Mouse (Mus musculus): ENCODE results near the gene Amigo3. TPM values are rescaled to one million over a fixed set of nuclear protein-coding genes. Genes with fewer than 3 reads are reported as not detected.

The Amigo3 gene
- total and polyA plus RNA-seq, 2 experiments from 2014 or later, result 1.4 to 2.5 TPM

DNA sequence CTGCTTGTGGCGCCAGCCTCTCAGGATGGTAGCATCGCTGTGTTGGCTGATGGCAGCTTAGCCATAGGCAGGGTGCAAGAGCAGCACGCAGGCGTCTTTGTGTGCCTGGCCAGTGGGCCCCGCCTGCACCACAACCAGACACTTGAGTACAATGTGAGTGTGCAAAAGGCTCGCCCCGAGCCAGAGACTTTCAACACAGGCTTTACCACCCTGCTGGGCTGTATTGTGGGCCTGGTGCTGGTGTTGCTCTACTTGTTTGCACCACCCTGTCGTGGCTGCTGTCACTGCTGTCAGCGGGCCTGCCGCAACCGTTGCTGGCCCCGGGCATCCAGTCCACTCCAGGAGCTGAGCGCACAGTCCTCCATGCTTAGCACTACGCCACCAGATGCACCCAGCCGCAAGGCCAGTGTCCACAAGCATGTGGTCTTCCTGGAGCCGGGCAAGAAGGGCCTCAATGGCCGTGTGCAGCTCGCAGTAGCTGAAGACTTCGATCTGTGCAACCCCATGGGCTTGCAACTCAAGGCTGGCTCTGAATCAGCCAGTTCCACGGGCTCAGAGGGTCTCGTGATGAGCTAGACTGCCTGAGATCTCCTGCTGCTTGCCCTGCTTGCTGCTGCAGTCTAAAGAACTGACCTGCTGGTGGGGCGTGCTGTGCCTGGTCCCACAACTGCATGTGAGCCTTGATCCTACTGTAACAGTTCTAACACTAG, 1.5 kb downstream of the Amigo3 start:
- 89% methylated on average over 22 of the region's 22 CpGs for WGBS
- no peak for DNase-seq (ENCODE audit: low spot score)
- no peak overlapping the region for H3K9ac ChIP-seq (replicated peaks; ENCODE audit: low read length, poor library complexity, severe bottlenecking)
- H3K4me2 ChIP-seq (ENCODE audit: low read depth, low read length, poor library complexity, severe bottlenecking), result no peak overlapping the region
- no peak overlapping the region for H3K4me3 ChIP-seq (ENCODE audit: low read depth, low read length)
- H3K9me3 ChIP-seq (ENCODE audit: low read length), result no peaks in the 10 kb centered on the region
- H3K27ac ChIP-seq (ENCODE audit: low read depth, low read length), result no peak overlapping the region
- no peak for ATAC-seq (ENCODE audit: low FRiP score)
- no peaks in the 10 kb centered on the region for H3K27me3 ChIP-seq (ENCODE audit: insufficient read depth, low read length)
- TF ChIP-seq CTCF (IDR thresholded peaks at IDR 0.05), result no peak
- peaks cover 7% of the 10 kb centered on the region; the same call in 1 of the 2 replicates for H3K4me1 ChIP-seq (ENCODE audit: insufficient read depth, low read length)
- H3K36me3 ChIP-seq (ENCODE audit: insufficient read depth, low read length), result peaks cover 58% of the 10 kb centered on the region

DNA sequence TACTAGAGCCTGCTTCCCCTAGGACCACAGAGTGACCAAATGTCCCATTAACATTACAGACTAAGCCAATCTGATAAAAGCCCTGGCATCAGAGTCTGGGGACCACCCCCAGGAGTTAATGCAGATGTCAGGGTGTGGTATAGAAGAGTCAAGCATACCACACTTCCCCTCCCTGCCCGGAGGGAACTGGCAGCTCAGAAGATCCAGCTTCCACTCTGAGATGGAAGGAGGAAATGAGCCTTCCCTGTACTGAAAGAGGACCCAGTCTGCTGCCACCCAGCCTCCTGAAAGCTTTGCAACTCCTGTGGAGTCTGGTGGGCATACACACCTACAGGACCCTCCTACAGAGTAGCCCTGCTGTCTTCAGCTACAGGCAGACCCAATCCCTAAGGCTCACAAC, 2.1 kb downstream of the Amigo3 start:
- Histone ChIP-seq H3K9ac (replicated peaks; ENCODE audit: low read length, poor library complexity, severe bottlenecking) (no peak overlapping the region), H3K4me1 (ENCODE audit: insufficient read depth, low read length) (peaks cover 3% of the 10 kb centered on the region; the same call in 1 of the 2 replicates), H3K36me3 (ENCODE audit: insufficient read depth, low read length) (peaks cover 63% of the 10 kb centered on the region), H3K4me2 (ENCODE audit: low read depth, low read length, poor library complexity, severe bottlenecking) (no peak overlapping the region), H3K27me3 (ENCODE audit: insufficient read depth, low read length) (no peaks in the 10 kb centered on the region), H3K4me3 (ENCODE audit: low read depth, low read length) (no peak overlapping the region), H3K27ac (ENCODE audit: low read depth, low read length) (no peak overlapping the region), H3K9me3 (ENCODE audit: low read length) (no peaks in the 10 kb centered on the region)
- no peak for TF ChIP-seq CTCF (IDR thresholded peaks at IDR 0.05)
- DNase-seq (ENCODE audit: low spot score) (no peak), ATAC-seq (ENCODE audit: low FRiP score) (no peak)
- WGBS, result 84% methylated on average over 1 of the region's 1 CpGs

DNA sequence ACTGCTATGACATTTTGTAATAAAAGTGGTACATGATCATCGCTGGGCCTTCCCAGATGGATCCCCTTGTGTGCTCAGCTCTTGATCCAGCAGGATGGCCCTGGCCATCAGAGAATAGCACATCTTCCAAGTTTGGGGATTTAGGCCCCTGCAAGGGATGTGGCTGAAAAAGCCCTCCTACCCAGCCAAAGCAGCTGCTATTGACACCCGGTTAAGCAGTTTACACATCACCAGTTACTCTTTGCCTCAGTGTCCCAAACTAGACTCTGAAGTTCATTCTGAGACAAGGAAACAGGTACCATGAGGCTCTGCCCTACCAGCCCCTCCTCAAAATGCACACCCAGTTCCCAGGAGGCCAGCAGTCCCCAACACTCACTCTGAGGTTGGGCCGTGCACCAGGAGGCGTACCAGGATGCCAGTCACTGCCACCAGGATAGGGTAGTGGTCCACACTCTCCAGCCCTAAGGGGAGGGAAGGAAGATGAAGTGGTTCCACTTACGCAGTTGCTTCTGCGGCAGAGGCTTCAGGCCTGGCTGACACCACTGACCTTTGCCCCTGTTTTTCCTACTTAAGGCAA, 2.8 kb downstream of the Amigo3 start:
- H3K4me1 ChIP-seq (ENCODE audit: insufficient read depth, low read length), result no peaks in the 10 kb centered on the region
- no peak overlapping the region for H3K27ac ChIP-seq (ENCODE audit: low read depth, low read length)
- DNase-seq (ENCODE audit: low spot score) (no peak), ATAC-seq (ENCODE audit: low FRiP score) (no peak)
- H3K27me3 ChIP-seq (ENCODE audit: insufficient read depth, low read length), result no peaks in the 10 kb centered on the region
- H3K36me3 ChIP-seq (ENCODE audit: insufficient read depth, low read length), result peaks cover 60% of the 10 kb centered on the region
- H3K4me3 ChIP-seq (ENCODE audit: low read depth, low read length), result no peak overlapping the region
- WGBS, result 86% methylated on average over 6 of the region's 6 CpGs
- H3K9me3 ChIP-seq (ENCODE audit: low read length), result no peaks in the 10 kb centered on the region
- no peak for TF ChIP-seq CTCF (IDR thresholded peaks at IDR 0.05)
- no peak overlapping the region for H3K9ac ChIP-seq (replicated peaks; ENCODE audit: low read length, poor library complexity, severe bottlenecking)
- no peak overlapping the region for H3K4me2 ChIP-seq (ENCODE audit: low read depth, low read length, poor library complexity, severe bottlenecking)

DNA sequence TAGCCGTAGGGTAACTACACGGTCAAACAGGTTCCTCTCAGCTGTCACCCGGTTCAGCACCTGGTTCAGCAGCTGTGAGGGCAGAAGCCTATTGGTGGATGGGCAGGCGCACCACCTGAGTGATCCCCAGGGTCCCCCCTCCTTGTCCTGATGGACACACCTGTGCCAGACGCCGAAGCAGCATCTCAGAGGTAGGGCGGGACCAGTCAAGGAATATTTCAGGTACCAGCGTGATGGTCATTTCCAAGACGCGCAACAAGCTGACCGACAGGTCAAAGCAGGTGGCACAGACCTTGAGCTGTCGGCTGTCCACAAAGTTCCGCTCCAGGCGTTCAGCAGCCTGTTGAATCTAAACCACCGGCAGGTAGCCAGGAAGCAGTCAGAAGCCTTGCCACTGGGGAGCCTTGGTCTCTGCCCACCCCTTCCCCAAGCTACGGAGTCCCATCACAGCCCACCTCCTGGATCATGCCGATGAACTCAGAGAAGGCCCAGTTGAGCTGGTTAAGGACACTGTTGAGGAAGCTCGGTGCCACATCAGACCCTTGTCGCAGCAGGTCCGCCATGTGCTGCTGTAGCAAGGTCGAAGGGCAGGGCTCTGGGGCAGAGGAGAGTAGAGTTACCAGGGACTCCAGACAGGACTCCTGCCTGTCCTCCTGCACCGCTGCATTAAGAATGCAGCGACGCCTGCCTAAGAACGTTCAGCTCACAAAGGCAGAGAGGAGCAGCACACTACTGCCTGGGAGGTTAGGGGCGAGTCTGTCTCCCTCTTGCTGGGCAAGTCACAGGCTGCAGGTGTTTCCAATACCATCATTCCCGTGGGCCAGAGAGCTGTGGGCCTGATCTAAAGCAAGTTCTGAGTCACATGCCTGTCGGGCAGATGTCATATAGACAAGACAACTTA, 3.7 kb downstream of the Amigo3 start:
- TF ChIP-seq CTCF (IDR thresholded peaks at IDR 0.05), result no peak
- H3K4me3 ChIP-seq (ENCODE audit: low read depth, low read length), result no peak overlapping the region
- H3K27ac ChIP-seq (ENCODE audit: low read depth, low read length), result no peak overlapping the region
- WGBS, result 82% methylated on average over 28 of the region's 28 CpGs
- H3K4me1 ChIP-seq (ENCODE audit: insufficient read depth, low read length), result no peaks in the 10 kb centered on the region
- peaks cover 59% of the 10 kb centered on the region for H3K36me3 ChIP-seq (ENCODE audit: insufficient read depth, low read length)
- no peak overlapping the region for H3K9ac ChIP-seq (replicated peaks; ENCODE audit: low read length, poor library complexity, severe bottlenecking)
- no peaks in the 10 kb centered on the region for H3K27me3 ChIP-seq (ENCODE audit: insufficient read depth, low read length)
- DNase-seq (ENCODE audit: low spot score) (no peak), ATAC-seq (ENCODE audit: low FRiP score) (no peak)
- H3K9me3 ChIP-seq (ENCODE audit: low read length), result no peaks in the 10 kb centered on the region
- H3K4me2 ChIP-seq (ENCODE audit: low read depth, low read length, poor library complexity, severe bottlenecking), result no peak overlapping the region

DNA sequence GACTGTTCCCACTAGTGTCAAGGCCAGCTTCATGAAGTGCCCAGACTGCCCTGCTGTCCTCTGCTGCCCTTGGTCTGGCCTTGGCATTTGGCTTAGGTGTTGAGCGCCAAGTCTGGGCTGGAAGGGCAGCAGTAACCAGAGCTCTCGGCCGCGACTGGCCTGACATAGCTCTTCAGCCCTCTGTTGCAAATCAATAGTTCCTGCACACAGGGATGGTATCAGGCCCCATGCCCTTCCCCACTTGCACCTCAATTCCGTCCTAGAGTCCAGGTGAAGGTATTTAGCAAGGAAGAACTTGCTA, 4.3 kb downstream of the Amigo3 start:
- no peak overlapping the region for H3K4me3 ChIP-seq (ENCODE audit: low read depth, low read length)
- H3K9ac ChIP-seq (replicated peaks; ENCODE audit: low read length, poor library complexity, severe bottlenecking), result no peak overlapping the region
- H3K27ac ChIP-seq (ENCODE audit: low read depth, low read length), result no peak overlapping the region
- no peak overlapping the region for H3K4me2 ChIP-seq (ENCODE audit: low read depth, low read length, poor library complexity, severe bottlenecking)
- DNase-seq (ENCODE audit: low spot score), result no peak
- H3K9me3 ChIP-seq (ENCODE audit: low read length), result no peaks in the 10 kb centered on the region
- peaks cover 63% of the 10 kb centered on the region for H3K36me3 ChIP-seq (ENCODE audit: insufficient read depth, low read length)
- no peaks in the 10 kb centered on the region for H3K4me1 ChIP-seq (ENCODE audit: insufficient read depth, low read length)
- no peak for TF ChIP-seq CTCF (IDR thresholded peaks at IDR 0.05)
- no peak for ATAC-seq (ENCODE audit: low FRiP score)
- H3K27me3 ChIP-seq (ENCODE audit: insufficient read depth, low read length), result no peaks in the 10 kb centered on the region
- WGBS, result 90% methylated on average over 5 of the region's 5 CpGs

DNA sequence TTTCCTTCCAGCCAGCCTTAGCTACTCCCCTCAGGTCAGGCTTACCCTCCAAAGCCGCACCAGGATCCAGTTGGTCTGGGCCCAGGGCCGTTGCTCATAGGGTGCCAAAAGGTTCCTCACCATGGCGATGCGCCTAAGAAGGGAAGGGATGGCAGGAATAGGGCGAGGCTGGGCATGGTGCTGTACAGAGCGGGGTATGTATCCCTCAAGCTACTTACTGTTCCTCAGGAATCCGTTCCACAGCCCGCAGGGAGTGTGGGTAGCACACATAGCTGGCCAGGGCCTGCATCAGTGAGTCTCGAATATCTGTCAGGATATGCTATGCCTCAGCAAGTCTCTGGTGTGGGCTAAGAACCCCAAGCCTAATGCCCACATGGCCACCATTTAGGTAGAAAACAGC, 5.3 kb downstream of the Amigo3 start:
- peaks cover 74% of the 10 kb centered on the region for H3K36me3 ChIP-seq (ENCODE audit: insufficient read depth, low read length)
- H3K27me3 ChIP-seq (ENCODE audit: insufficient read depth, low read length), result no peaks in the 10 kb centered on the region
- DNase-seq (ENCODE audit: low spot score) (no peak), ATAC-seq (ENCODE audit: low FRiP score) (no peak)
- no peaks in the 10 kb centered on the region for H3K9me3 ChIP-seq (ENCODE audit: low read length)
- no peak for TF ChIP-seq CTCF (IDR thresholded peaks at IDR 0.05)
- 94% methylated on average over 9 of the region's 9 CpGs for WGBS
- H3K9ac ChIP-seq (replicated peaks; ENCODE audit: low read length, poor library complexity, severe bottlenecking), result peak overlapping the region; percentile 33; the same call in 1 of the 2 replicates
- no peak overlapping the region for H3K4me2 ChIP-seq (ENCODE audit: low read depth, low read length, poor library complexity, severe bottlenecking)
- H3K4me1 ChIP-seq (ENCODE audit: insufficient read depth, low read length), result no peaks in the 10 kb centered on the region
- H3K27ac ChIP-seq (ENCODE audit: low read depth, low read length), result no peak overlapping the region
- no peak overlapping the region for H3K4me3 ChIP-seq (ENCODE audit: low read depth, low read length)

Data from midbrain, postnatal 0 days (tissue).